Mouse (Mus musculus) kidney, postnatal 25 days (tissue): Measurements from ENCODE around the gene Zdhhc4.

Experiments used
- DNase-seq, 2 experiments: peaks; one replicate each; pipeline ENCODE4 v3.0.0; 2021; ENCODE audit warnings: mixed read lengths in 2 of 2

Zdhhc4 gene

DNA sequence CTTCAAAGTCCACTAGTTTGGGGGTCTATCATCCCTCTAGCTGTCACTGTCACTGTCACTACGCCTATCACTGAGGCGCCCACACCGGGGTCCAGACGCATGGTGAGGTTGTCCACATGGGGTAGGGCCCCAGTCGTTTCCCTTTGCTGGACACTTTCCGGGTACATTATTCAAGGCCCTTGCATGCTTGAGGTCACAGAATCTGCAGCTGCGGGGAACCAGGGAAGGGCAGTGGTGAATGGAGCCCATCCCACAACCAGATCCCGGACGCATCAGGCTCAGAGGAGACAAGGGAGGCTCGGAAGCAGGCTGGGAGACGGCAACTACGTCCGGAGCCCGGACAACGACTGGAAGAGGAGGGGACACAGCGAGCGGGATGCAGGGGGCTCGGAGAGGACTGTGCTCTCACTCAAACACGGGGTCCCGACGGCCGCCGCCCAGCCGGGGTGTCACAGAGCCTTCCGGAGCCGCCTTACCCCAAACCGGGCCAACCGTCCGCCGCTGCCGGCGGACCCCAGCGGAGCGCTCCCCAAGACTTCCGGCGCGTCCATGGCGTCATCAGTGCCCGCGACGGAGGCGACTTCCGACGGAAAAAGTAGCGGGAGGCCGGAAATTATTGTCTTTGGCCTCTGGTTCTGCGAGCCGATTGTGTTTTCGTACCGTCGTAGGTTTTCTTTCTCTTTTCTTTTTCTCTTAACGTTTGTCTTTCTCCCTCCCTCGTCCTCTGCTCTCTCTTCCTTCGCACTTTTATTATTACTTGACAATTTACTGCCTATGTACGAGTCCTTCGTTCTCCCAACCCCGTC, at the start of gene Zdhhc4:
TSS of gene Zdhhc4 (minus strand) at position 567 of the 806 bp plus-strand sequence.
- peak; percentile 93 to 95 for DNase-seq

- DNase-seq, result no peak
Measured at GRCm38 (mm10) chr5:143376156-143376555, 47.1 kb upstream of the Zdhhc4 start.

DNA sequence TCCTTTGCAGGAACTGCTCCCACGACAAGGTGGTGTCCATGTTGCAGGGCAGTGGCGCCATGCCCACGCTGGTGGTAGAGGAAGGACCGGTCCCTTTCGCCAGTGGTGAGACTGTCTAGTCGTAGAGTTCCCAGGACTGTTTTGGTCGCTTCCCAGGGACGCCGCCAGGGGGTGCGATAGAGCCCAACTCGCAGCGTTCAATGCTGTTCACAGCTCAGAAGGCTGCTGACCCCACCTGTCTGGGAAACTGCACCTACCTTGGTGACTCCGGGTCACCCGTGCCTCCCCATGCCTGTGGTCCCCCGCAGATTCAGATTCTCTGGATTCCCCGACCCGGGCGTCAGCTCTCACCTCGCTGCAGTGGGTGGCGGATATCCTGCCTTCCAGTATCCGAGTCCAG, 46.2 kb upstream of the Zdhhc4 start:
- DNase-seq, result peak; percentile 64 to 76

GRCm38 (mm10) chr5:143372818-143373217, 43.8 kb upstream of the Zdhhc4 start:
- DNase-seq, result peak in 1 of 2 experiments; percentile 7

DNA sequence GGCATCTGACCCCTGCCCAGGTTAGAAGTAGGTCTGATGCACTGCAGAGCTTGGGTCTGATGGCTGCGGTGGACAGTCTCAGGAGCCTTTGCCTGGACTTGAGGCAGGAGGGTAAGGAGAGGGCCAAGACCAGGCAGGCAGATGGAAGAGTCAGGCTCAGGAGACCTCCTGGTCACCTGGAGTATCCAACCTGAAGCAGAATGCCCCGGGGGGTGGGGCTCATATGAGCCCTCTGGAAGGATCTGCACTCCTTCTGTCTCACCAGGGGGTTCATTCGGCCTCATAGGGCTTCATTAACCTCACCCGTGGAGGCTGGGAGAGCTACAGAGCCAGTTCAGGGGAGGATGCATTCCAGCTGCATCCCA, 42.1 kb upstream of the Zdhhc4 start:
- DNase-seq, result no peak

DNA sequence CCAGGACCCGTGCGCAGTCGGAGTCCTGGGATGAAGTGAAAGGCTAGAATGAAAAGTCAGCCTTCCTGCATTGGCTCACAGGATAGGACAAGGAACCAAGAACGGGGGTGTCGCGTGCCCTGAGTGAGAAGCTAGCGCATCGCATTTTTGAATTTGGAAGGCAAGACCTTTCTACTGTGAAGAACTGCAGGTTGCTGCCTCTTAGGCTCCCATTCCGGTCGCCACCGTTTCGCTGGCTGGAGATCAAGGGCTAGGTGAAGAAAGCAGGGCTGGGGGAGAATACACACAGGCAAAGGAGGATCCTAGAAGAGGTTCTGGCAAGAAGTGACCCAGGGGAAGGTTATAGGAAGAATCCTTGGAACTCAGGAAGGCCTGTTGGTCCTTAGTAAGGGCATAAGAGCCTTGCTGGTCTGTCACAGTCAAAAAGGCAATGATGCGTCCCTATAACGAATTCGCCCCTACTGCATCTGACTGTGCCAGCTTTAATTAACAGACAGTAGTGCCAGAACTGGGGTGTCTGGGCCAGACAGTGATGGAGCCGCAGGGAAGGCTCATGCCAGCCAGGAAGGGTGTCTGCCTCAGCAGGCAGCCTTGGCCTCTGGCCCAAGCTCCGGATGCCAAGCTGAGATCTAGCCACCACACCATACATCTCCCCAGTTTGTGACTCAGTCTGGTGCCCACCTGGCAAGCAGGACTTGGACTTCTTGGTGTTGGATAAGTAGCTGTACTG, 41.5 kb upstream of the Zdhhc4 start:
- no peak for DNase-seq

DNA sequence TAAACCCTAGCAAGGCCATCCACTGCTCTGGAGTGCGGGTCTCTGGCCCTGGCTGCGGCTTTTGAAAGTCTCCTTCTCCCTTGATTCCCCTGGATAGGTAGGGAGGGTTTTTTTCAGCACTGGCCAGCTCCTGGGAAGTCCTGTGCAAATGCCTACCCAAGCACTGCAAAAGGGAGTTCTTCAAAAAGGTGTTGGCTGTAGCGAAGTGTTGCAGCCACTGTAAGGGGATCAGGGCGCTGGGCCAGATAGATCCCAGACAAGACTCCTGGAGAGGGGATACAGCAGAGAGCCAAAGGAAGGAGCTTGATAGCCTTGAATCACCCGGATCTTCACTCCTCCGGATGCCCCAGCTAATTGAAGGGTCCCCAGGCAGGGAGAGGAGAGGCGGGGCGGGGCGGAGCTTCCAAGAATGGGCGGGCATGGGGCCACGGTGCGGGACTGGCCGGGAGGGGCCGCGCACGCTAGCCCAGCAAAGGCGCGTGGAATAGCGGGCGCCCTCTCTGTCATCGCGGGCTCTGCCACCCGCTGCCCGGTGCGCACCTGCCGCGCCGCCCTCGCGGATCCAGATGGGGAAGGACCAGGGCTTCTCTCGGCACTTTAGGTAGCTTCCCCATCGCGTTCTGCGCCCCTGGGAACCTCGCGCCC, 40.7 kb upstream of the Zdhhc4 start:
- DNase-seq, result no peak

DNA sequence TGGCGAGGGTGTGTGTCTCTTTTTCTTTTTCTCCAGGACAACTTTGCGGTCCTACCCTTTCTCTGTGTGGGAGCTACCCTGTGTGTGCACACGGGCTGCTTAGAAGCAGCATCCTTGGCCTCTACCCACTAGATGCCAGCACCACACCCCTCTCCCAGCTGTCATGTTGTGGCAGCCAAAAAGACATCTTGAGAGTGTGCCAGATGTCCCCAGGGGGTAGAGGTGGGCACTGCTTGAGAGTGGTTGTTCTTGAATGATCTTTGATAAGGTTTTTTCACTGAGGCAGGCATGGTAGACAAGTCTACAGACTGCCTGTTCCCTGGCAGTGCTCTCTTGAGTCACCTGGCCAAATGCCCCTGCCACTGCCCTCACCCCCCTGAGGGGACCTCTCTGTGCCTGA, 38.9 kb upstream of the Zdhhc4 start:
- DNase-seq, result no peak

DNA sequence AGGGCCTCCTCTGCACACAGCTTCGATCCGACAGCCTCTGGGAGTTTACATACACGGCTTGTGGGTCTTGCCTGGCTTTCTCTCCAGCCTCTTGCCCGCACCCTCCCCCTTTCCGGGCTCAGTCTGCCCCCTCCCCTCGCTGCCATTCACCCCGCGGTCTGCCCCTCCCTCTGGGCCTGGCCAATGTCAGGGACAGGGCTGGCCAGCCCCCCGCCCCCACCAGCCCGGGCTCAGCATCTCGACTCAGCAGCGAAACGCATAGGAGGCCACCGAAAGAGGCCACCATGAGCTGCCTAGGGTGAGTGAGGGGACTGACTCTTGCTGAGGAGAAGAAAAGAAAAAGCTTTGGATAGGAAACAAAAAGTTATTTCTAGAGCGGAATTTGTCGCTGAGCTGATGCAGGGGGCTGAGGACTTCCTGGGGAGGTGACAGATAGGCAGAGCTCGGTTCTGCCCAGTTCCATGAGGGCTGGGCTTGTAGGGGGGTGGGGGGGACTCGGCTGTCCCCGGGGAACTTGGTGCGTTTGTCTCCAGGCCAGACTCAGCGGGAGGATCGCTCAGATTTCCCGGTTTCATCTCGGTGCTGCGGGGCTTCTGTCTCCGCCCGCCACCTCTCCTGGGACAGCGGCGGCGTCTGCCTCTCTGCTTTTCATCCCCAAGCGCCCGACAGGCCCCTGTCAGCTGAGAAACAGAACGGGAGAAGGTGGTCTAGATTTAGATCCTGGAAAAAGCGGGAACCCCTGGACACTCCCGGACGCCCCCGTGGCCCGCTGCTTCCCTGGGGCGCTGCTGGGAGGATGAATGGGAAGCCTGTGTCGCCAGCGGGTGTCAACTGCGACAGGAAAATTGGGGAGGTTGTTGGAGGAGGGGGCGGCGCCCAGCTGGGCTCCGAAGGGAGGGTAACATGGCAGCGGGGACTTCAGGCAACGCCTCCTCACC, 34.9 kb upstream of the Zdhhc4 start:
- peak in 1 of 2 experiments; percentile 12 for DNase-seq

DNA sequence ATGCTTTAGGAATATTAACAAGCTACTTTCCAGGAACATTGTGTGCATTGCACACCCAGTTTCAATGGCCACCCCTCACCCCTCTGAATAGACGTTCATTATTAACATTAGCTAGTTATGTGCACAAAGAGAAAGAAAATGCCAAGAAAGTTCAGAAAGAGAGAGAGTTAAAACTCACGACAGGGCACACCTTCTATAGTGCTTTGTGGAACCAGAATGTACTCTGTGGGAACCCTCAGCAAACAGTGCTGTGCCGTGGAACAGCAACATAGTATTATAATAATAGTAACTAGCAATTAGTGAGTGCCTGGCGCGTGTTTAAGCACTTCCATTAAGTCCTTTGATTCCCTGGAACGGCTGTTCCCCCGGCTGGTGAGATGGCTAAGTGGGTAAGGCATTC, 32.4 kb upstream of the Zdhhc4 start:
- no peak for DNase-seq

GRCm38 (mm10) chr5:143360000-143360399, 30.9 kb upstream of the Zdhhc4 start:
- peak in 1 of 2 experiments; percentile 35 for DNase-seq

DNA sequence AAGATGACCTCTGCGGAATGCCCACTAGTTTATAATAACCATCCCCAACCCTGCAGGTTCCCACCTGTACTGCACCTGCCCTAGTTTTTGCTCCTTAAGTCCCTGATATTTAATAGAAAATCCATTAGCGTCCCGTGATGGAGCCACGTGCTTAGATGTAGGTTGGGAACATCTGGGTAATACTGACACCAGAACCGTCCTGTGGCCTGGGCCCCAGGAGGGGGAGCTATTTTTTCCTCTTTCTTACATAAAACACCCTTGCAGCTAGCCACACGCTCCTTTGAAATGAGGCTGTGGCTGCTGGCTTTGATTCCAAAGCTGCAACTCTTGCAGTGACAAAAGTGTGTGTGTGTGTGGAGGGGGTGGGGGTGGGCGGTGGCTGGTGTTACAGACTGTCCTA, 30.2 kb upstream of the Zdhhc4 start:
- DNase-seq, result no peak

DNA sequence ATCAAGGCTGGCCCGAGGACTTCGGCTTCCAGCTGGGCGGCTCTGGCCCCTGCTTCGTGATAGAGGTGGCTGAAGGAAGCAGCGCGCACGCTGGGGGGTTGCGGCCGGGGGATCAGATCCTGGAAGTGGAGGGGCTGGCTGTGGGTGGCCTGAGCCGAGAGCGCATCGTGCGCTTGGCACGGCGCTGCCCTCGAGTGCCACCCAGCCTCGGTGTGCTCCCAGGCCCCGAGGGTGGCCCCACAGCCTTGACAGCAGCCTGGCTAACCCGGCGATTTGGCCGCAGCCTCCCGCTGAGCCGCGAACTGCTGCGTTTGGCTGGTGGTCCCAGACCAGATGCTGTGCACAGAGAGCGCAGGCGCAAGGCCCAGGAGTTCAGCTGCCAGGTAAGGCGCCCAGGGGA, 28.5 kb upstream of the Zdhhc4 start:
- no peak for DNase-seq

DNA sequence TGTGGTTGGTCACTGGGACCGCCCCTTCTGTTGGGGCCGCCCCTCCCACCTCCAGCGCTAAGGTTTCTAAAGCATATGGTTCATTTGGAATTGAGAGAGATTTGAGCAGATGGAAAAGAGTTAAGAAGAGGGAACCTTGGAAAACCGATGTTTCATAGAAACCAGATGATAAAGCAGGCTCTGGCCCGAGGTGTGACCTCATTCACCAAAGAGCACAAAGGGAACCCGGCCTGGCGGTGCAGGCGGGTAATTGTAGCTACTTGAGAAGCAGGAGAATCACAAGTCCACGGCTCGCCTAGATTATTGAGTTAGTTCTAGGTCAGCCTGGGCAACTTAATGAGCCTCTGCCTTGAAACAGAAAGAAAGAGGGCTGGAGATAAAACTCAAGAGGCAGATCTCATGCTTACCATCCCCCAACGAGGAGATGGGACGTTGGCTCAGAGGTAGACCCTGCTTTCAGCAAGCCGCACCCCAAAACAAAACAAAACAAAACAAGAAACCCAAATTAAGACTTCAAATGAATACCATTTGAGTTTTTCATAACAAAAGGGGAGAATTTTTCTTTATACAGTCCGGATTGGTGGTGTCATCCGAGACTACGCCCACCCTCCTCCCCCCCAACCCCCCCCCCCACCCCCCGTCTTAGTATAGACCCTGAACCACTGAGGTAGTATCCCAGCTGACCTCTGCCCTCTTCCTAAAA, 27.8 kb upstream of the Zdhhc4 start, which contains the start of gene Grid2ip:
TSS of gene Grid2ip (plus strand) at position 653 of the 703 bp plus-strand sequence.
- DNase-seq, result no peak

DNA sequence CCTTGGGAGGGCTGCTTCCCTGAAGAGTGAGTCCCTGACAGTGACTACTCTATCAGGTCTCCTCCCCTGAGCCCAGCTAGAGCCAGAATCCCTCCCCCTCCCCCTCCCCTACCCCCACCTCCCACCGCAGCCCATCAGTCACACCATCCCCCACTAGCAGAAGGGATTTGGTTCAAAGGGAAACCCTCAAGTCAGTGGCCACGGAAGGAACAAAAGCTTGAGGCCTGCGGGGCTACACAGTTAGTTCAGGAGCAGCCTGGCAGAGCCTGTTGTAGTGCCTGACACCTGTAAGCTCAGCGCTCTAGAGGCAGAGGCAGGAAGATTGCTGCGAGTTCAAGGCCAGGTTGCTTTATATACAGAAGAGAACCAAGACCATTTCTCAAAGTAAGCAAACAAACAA, 27.0 kb upstream of the Zdhhc4 start:
- no peak for DNase-seq

DNA sequence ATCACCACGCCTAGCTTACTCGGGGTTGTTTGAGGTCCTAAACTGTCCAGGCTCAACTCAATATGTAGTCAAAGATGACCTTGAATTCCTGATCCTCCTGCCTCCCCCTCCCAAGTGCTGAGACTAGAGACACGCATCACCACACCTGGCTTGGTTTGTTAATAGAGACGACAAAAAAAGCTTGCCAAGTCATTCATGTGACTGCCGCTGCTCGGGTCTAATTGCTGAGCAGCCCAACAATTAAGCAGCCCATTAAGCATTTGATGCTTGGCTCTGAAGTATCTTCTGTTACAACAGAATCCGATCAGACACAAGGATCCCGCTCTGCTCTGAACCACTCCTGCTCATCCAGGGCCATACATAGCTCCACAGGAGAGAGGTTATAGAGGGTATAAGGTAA, 17.3 kb upstream of the Zdhhc4 start:
- DNase-seq, result peak; percentile 60 to 68

DNA sequence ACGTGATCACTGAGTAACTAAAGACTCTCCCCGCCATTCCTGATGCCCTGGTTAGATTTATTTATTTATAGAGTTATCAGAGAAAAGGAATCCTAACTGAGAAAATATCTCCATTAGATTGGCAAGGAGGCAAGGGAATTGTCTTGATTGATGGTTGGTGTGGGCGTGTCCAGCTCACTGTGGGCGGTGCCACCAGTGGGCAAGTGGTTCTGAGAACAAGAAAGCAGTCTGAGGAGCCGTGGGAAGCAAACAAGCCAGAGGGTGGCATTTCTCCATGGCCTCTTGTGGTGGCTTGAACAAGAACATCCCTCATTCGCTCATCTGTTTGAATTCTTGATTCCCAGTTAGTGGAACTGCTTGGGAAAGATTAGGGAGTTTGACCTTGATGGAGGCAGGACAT, 10.5 kb upstream of the Zdhhc4 start:
- no peak for DNase-seq

DNA sequence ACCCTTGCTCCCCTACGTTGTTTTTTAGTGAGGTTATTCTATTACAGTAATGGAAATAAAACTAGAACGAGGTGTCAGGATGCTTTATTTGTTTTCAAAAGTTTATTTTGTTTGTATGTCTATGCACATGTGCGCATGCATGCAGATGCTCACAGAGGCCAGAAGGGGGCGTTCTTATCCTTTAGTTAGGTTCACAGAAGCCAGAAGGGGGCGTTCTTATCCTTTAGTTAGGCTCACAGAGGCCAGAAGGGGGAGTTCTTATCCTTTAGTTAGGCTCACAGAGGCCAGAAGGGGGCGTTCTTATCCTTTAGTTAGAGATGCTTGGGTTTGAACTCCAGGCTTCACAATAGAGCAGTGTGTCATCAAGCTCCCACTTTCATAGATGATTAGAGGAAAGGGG, 7.5 kb upstream of the Zdhhc4 start:
- DNase-seq, result no peak

DNA sequence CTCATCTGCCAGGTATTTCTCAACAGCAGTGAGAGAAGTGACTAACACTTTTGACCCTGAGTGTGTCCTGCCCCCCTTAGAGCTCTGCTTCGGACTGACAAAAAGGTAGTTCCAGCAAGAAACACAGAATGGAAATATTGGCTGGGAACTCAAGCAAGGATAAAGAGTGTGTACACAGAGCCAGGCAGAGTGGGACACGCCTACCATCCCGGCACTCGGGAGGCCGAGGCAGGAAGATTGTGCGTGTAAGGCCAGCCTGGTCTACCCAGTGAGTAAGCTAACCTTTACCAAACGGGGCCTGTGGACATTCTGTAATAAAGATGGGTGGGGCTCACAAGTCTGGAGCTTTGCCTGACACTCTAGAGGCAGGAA, 6.0 kb upstream of the Zdhhc4 start:
- DNase-seq, result no peak

DNA sequence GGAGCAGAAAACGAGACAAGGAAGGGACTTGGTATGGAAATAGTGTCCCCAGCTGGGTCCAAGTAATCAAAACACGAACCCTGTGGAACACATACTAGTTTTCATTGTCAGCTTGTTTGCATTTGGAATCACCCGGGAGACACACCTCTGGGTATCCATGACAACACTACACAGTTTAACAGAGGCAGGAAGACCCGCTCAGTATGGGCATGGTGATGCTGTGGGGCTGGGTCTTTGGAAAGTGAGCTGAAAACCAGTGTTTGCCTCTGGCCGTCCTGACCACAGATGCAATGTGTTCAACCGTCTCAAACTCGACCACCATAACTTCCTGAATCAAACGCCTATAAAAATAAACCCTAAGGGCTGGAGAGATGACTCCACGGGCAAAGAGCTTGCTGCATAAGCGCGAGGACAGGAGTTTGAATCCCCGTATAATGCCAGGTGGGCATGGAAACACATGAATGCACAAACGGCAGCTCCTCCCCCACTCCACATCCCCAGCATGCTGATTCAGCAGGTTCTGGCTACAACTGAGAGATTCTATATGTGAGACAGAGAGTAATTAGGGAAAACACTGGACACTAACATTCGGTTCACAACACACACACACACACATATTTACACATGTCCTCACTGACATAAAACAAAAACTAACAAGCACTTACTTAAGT, 5.5 kb upstream of the Zdhhc4 start:
- no peak for DNase-seq

- DNase-seq, result peak; percentile 73 to 90
Measured at GRCm38 (mm10) chr5:143333872-143334271, 4.8 kb upstream of the Zdhhc4 start.

GRCm38 (mm10) chr5:143317288-143317610, 11.8 kb downstream of the Zdhhc4 start:
- DNase-seq, result peak; percentile 59 to 79
